Mouse (Mus musculus): ENCODE results near the gene Narfl.
"Not testable (repeated sequence)": the region's sequence is repeated elsewhere in the genome, so short reads cannot be mapped to it uniquely, and the experiment has no call there.

The Narfl gene

GRCm38 (mm10) chr17:25802825-25803517 is 29.4 kb downstream of the Narfl start:
- DNase-seq (ENCODE audit: low read depth, low spot score): peak; percentile 91

- DNase-seq (ENCODE audit: low read depth, low spot score): no peak
Observed at GRCm38 (mm10) chr17:25806507-25806906, 32.9 kb downstream of the Narfl start.

- not testable (repeated sequence) for DNase-seq (ENCODE audit: low read depth, low spot score)
Observed at GRCm38 (mm10) chr17:25807452-25807851, 33.9 kb downstream of the Narfl start.

GRCm38 (mm10) chr17:25808028-25808427 is 34.5 kb downstream of the Narfl start:
- no peak for DNase-seq (ENCODE audit: low read depth, low spot score)

- peak; percentile 89 for DNase-seq (ENCODE audit: low read depth, low spot score)
Observed at GRCm38 (mm10) chr17:25808789-25809605, 35.4 kb downstream of the Narfl start, which contains the start of gene Fbxl16. TSS of gene Fbxl16 (plus strand) at chr17:25809085.

GRCm38 (mm10) chr17:25809606-25810340 is 36.2 kb downstream of the Narfl start:
- DNase-seq (ENCODE audit: low read depth, low spot score): peak; percentile 41

GRCm38 (mm10) chr17:25810890-25811289 is 37.3 kb downstream of the Narfl start:
- DNase-seq (ENCODE audit: low read depth, low spot score): no peak

- DNase-seq (ENCODE audit: low read depth, low spot score): peak; percentile 94
Observed at GRCm38 (mm10) chr17:25813471-25813870, 39.9 kb downstream of the Narfl start.

GRCm38 (mm10) chr17:25817662-25818061 is 44.1 kb downstream of the Narfl start:
- DNase-seq (ENCODE audit: low read depth, low spot score): no peak

GRCm38 (mm10) chr17:25818851-25819780 is 45.5 kb downstream of the Narfl start:
- DNase-seq (ENCODE audit: low read depth, low spot score): no peak

- peak; percentile 87 for DNase-seq (ENCODE audit: low read depth, low spot score)
Observed at GRCm38 (mm10) chr17:25823452-25823851, 49.9 kb downstream of the Narfl start, which contains the start of gene Wdr24. TSS of gene Wdr24 (plus strand) at chr17:25823627.

GRCm38 (mm10) chr17:25824362-25825142 is 51.0 kb downstream of the Narfl start:
- no peak for DNase-seq (ENCODE audit: low read depth, low spot score)

GRCm38 (mm10) chr17:25825311-25825710 is 51.7 kb downstream of the Narfl start:
- no peak for DNase-seq (ENCODE audit: low read depth, low spot score)

- no peak for DNase-seq (ENCODE audit: low read depth, low spot score)
Observed at GRCm38 (mm10) chr17:25825984-25826570, 52.5 kb downstream of the Narfl start.

GRCm38 (mm10) chr17:25827011-25827410 is 53.4 kb downstream of the Narfl start:
- no peak for DNase-seq (ENCODE audit: low read depth, low spot score)

GRCm38 (mm10) chr17:25827546-25828222 is 54.1 kb downstream of the Narfl start:
- DNase-seq (ENCODE audit: low read depth, low spot score): no peak

- DNase-seq (ENCODE audit: low read depth, low spot score): no peak
Observed at GRCm38 (mm10) chr17:25828223-25828594, 54.6 kb downstream of the Narfl start.

- peak; percentile 82 for DNase-seq (ENCODE audit: low read depth, low spot score)
Observed at GRCm38 (mm10) chr17:25828712-25829557, 55.4 kb downstream of the Narfl start, which contains the start of gene Jmjd8. TSS of gene Jmjd8 (plus strand) at chr17:25828867.
